In the genomic region with DNA sequence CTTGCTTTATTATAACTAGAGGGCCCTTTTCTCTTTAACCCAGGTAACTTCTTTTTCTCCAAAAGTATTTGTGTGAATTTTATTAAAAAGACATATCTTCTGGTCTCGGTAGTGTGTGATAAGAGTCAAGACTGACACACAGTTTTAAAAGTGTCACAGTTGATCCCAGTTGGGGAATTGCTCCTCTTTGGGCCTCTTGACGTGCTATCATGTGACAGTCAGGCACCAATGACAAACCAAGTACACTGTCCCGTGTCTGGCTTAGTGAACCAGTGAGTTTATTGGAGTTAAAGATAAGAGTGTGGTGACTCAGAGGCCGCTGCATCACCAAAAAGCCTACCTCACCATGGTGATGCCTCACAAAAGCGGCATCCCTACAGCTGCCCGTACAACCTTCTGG, we compare ENCODE assay signal across 22 mouse cellular contexts. TPM values are rescaled to one million over a fixed set of nuclear protein-coding genes. Genes with fewer than 3 reads are reported as not detected.
DNase-seq lines count a peak whose midpoint lies in the region; ATAC-seq and TF ChIP-seq lines count a peak whose summit lies in the region.
"Had no signal": no experiment of that assay in that cellular context is flagged by ENCODE, and none has a peak within 500 bp of the region (broad histone marks: within the 10 kb centered on the region; RNA-seq: fewer than 3 reads in every experiment).

No protein-coding gene starts in this region.

- H3K4me1 ChIP-seq in intestine, embryonic 15.5 days (replicated peaks), result no peaks in the 10 kb centered on the region
- no peaks in the 10 kb centered on the region for H3K4me1 ChIP-seq in intestine, postnatal 0 days (replicated peaks; ENCODE audit: control insufficient read depth, insufficient read depth, low read length)
- H3K4me1 ChIP-seq in liver, embryonic 11.5 days (replicated peaks; ENCODE audit: control insufficient read depth, insufficient read depth, low read length), result peaks cover 35% of the 10 kb centered on the region
- H3K4me1 ChIP-seq: forebrain, embryonic 15.5 days; limb, embryonic 10.5 days; neural tube, embryonic 12.5 days had no signal

- H3K9me3 ChIP-seq in intestine, embryonic 15.5 days, result no peaks in the 10 kb centered on the region
- H3K9me3 ChIP-seq in intestine, postnatal 0 days (ENCODE audit: control insufficient read depth), result no peaks in the 10 kb centered on the region
- H3K9me3 ChIP-seq in liver, embryonic 11.5 days (ENCODE audit: control insufficient read depth, low read length), result no peaks in the 10 kb centered on the region
- H3K9me3 ChIP-seq: embryonic facial prominence, embryonic 10.5 days; forebrain, embryonic 15.5 days; limb, embryonic 10.5 days; megakaryocyte, embryonic 14.5 days; neural tube, embryonic 12.5 days had no signal

- no peak for TF ChIP-seq CTCF in intestine, postnatal 0 days (IDR thresholded peaks at IDR 0.05; ENCODE audit: low read depth)

- whole genome bisulfite sequencing in intestine, embryonic 15.5 days, result 71% methylated on average over 6 of the region's 6 CpGs
- WGBS in intestine, postnatal 0 days, result 60% methylated on average over 6 of the region's 6 CpGs
- WGBS in liver, embryonic 11.5 days, result 42% methylated on average over 6 of the region's 6 CpGs

- H3K27me3 ChIP-seq in intestine, embryonic 15.5 days (replicated peaks), result no peaks in the 10 kb centered on the region
- no peaks in the 10 kb centered on the region for H3K27me3 ChIP-seq in intestine, postnatal 0 days (replicated peaks; ENCODE audit: control insufficient read depth, insufficient read depth, low read length)
- H3K27me3 ChIP-seq in liver, embryonic 11.5 days (replicated peaks; ENCODE audit: control insufficient read depth, insufficient read depth, low read length), result no peaks in the 10 kb centered on the region
- H3K27me3 ChIP-seq: forebrain, embryonic 15.5 days; megakaryocyte, embryonic 14.5 days; neural tube, embryonic 12.5 days had no signal

- H3K4me3 ChIP-seq in intestine, embryonic 15.5 days (replicated peaks), result no peak overlapping the region
- no peak overlapping the region for H3K4me3 ChIP-seq in intestine, postnatal 0 days (ENCODE audit: low read depth, low read length)
- H3K4me3 ChIP-seq in liver, embryonic 11.5 days (ENCODE audit: low read depth, low read length), result no peak overlapping the region
- H3K4me3 ChIP-seq: embryonic facial prominence, embryonic 10.5 days; erythroblast, embryonic 14.5 days; forebrain, embryonic 15.5 days; limb, embryonic 10.5 days; megakaryocyte, embryonic 14.5 days; neural tube, embryonic 12.5 days had no signal

- H3K9ac ChIP-seq in intestine, embryonic 15.5 days, result no peak overlapping the region
- no peak overlapping the region for H3K9ac ChIP-seq in intestine, postnatal 0 days (ENCODE audit: low read depth, low read length)
- H3K9ac ChIP-seq in liver, embryonic 11.5 days (ENCODE audit: low read depth, low read length), result no peak overlapping the region
- H3K9ac ChIP-seq: forebrain, embryonic 15.5 days; lung, embryonic 14.5 days; neural tube, embryonic 12.5 days had no signal

- H3K4me2 ChIP-seq in intestine, embryonic 15.5 days (replicated peaks), result no peak overlapping the region
- H3K4me2 ChIP-seq in intestine, postnatal 0 days (replicated peaks; ENCODE audit: low read depth), result no peak overlapping the region
- peak overlapping the region; percentile 39 for H3K4me2 ChIP-seq in liver, embryonic 11.5 days
- H3K4me2 ChIP-seq: forebrain, embryonic 15.5 days; lung, embryonic 14.5 days; neural tube, embryonic 12.5 days had no signal

- H3K27ac ChIP-seq in intestine, embryonic 15.5 days, result no peak overlapping the region
- no peak overlapping the region for H3K27ac ChIP-seq in intestine, postnatal 0 days (ENCODE audit: low read depth, low read length)
- peak overlapping the region; percentile 45; the same call in 1 of the 2 replicates for H3K27ac ChIP-seq in liver, embryonic 11.5 days (ENCODE audit: low read depth, low read length)
- H3K27ac ChIP-seq: embryonic facial prominence, embryonic 10.5 days; forebrain, embryonic 15.5 days; hindbrain, postnatal 0 days; limb, embryonic 10.5 days; neural tube, embryonic 12.5 days had no signal

- no peaks in the 10 kb centered on the region for H3K36me3 ChIP-seq in intestine, embryonic 15.5 days
- no peaks in the 10 kb centered on the region for H3K36me3 ChIP-seq in intestine, postnatal 0 days (ENCODE audit: control insufficient read depth, insufficient read depth)
- no peaks in the 10 kb centered on the region for H3K36me3 ChIP-seq in liver, embryonic 11.5 days (ENCODE audit: control insufficient read depth, insufficient read depth, low read length)
- H3K36me3 ChIP-seq: embryonic facial prominence, embryonic 10.5 days; forebrain, embryonic 15.5 days; limb, embryonic 10.5 days; neural tube, embryonic 12.5 days had no signal

- DNase-seq in c-Kit-negative CD71-positive TER-119-positive erythroid progenitor cells, embryonic 14.5 days (ENCODE audit: low read depth, low spot score), result peak; percentile 79
- DNase-seq in liver, embryonic 11.5 days (ENCODE audit: low spot score), result no peak
- DNase-seq in layer of hippocampus, postnatal 10 days (ENCODE audit: low spot score in 2 of 2), result no peak
- DNase-seq in thymus, postnatal 25 days, result no peak
- no peak for DNase-seq in layer of hippocampus, adult 9-10 months (ENCODE audit: low spot score)
- DNase-seq: adrenal gland, postnatal 36 days; cerebellum, postnatal 36 days; kidney, adult 8-10 months; kidney, postnatal 4 days; lung, embryonic 14.5 days; right cerebral cortex, postnatal 14 days; thymus, adult 18-20 months had no signal

- peak; percentile 28; the same call in 1 of the 2 replicates for ATAC-seq in intestine, embryonic 15.5 days
- ATAC-seq in intestine, postnatal 0 days, result no peak
- ATAC-seq in liver, embryonic 11.5 days (replicated peaks; ENCODE audit: low FRiP score), result peak; percentile 84
- ATAC-seq in megakaryocyte, adult 5-6 weeks (ENCODE audit: poor library complexity, severe bottlenecking), result peak; percentile 36; the same call in 1 of the 2 replicates
- ATAC-seq: forebrain, embryonic 15.5 days; hindbrain, postnatal 0 days had no signal

RNA-seq across cellular contexts. Expression of a gene that starts 12.3 kb away (rescaled TPM):
- polyA plus RNA-seq in intestine, embryonic 15.5 days (2015; fragmentation: Nextera tagmentation; extraction: Ambion mirVana), result 9.0 and 9.8 TPM in 2 replicates
- 4.7 and 6.2 TPM in 2 replicates for polyA plus RNA-seq in intestine, postnatal 0 days (2015; fragmentation: Nextera tagmentation; extraction: Ambion mirVana)
- 12.4 and 12.5 TPM in 2 replicates for polyA plus RNA-seq in liver, embryonic 11.5 days (2014; fragmentation: Nextera tagmentation; extraction: Ambion mirVana)
- 6.1 and 13.0 TPM in 2 replicates for total RNA-seq in megakaryocyte, adult 5-6 weeks (2015)
- 3.7 and 4.6 TPM in 2 replicates for total RNA-seq in megakaryocyte, adult 5-6 weeks (2017)
- 1 to 10 TPM; 7.4 to 8.0 TPM for total RNA-seq in layer of hippocampus, postnatal 10 days (2021)
- polyA plus RNA-seq: erythroblast, embryonic 14.5 days had no signal

RNA-seq across cellular contexts. Expression of a gene that starts 12.5 kb away (rescaled TPM):
- 86.3 and 87.4 TPM in 2 replicates for polyA plus RNA-seq in intestine, embryonic 15.5 days (2015; fragmentation: Nextera tagmentation; extraction: Ambion mirVana)
- 140 and 143 TPM in 2 replicates for polyA plus RNA-seq in intestine, postnatal 0 days (2015; fragmentation: Nextera tagmentation; extraction: Ambion mirVana)
- polyA plus RNA-seq in liver, embryonic 11.5 days (2014; fragmentation: Nextera tagmentation; extraction: Ambion mirVana), result 86.8 and 92.2 TPM in 2 replicates
- total RNA-seq in megakaryocyte, adult 5-6 weeks (2015), result 384 and 411 TPM in 2 replicates
- 378 and 396 TPM in 2 replicates for total RNA-seq in megakaryocyte, adult 5-6 weeks (2017)
- 10 to 100 TPM; 30.6 to 38.2 TPM for total RNA-seq in layer of hippocampus, postnatal 10 days (2021)

RNA-seq across cellular contexts. Expression of a gene that starts 26.5 kb away (rescaled TPM):
- polyA plus RNA-seq in intestine, embryonic 15.5 days (2015; fragmentation: Nextera tagmentation; extraction: Ambion mirVana), result 21.2 and 24.0 TPM in 2 replicates
- 14.5 and 15.5 TPM in 2 replicates for polyA plus RNA-seq in intestine, postnatal 0 days (2015; fragmentation: Nextera tagmentation; extraction: Ambion mirVana)
- polyA plus RNA-seq in liver, embryonic 11.5 days (2014; fragmentation: Nextera tagmentation; extraction: Ambion mirVana), result 44.7 and 45.1 TPM in 2 replicates
- total RNA-seq in megakaryocyte, adult 5-6 weeks (2015), result 16.3 and 18.3 TPM in 2 replicates
- 11.4 and 11.6 TPM in 2 replicates for total RNA-seq in megakaryocyte, adult 5-6 weeks (2017)
- 10 to 100 TPM; 11.4 to 11.6 TPM for total RNA-seq in layer of hippocampus, postnatal 10 days (2021)
